Mouse (Mus musculus) neutrophil, adult 5-6 weeks (primary cell): ENCODE data around the gene Gm16405. TPM values are rescaled to one million over a fixed set of nuclear protein-coding genes. Genes with fewer than 3 reads are reported as not detected.
"Not testable (repeated sequence)": the region's sequence is repeated elsewhere in the genome, so short reads cannot be mapped to it uniquely, and the experiment has no call there.

Source experiments
- ATAC-seq: fragments of 151-379, 151-347 bp; 2 replicates; pipeline ENCODE4 v1.8.0; 2017; ENCODE audit warnings: mild to moderate bottlenecking, moderate TSS enrichment; ENCODE audit not compliant: insufficient number of reproducible peaks, poor library complexity, low FRiP score, severe bottlenecking; ENCODE audit errors: extremely low read depth
- total RNA-seq: library from RNA; stranded (forward); fragments of 200-1000 nt; gene quantifications from 2 replicates; pipeline ENCODE4 v1.2.3, GENCODE M21; 2017

Gene Gm16405
- not detected in 2 replicates for total RNA-seq

- ATAC-seq = not testable (repeated sequence)
Observed at GRCm38 (mm10) chrX:54530908-54531307, at the start of gene Gm16405. Gene Gm16405 (plus strand): TSS chrX:54531208.

Other genes starting within 250 kb of the Gm16405 start
- gene Gm16430, start 91.0 kb downstream of the Gm16405 start, total RNA-seq = not detected in 2 replicates